Mouse (Mus musculus) liver, embryonic 14.5 days (tissue): Measurements from ENCODE around the gene Cracr2b. TPM values are rescaled to one million over a fixed set of nuclear protein-coding genes. Genes with fewer than 3 reads are reported as not detected.

Source experiments
- ATAC-seq: fragments of 200-750 bp; cut with Nextera tagmentation; 2 replicates; pipeline ENCODE4 v1.8.0; 2017; ENCODE audit warnings: moderate number of reproducible peaks, mild to moderate bottlenecking, moderate library complexity; ENCODE audit not compliant: insufficient read depth
- DNase-seq, 3 experiments: peaks; one replicate each; pipeline ENCODE4 v3.0.0-alpha.2; 2012 to 2013; ENCODE audit warnings: low read depth in 3 of 3, low spot score in 3 of 3
- H3K27ac ChIP-seq: fragments of 300-500 bp; sonication (generic); 2 replicates; pipeline ENCODE4 v1.5.1; 2014; ENCODE audit warnings: moderate library complexity, mild to moderate bottlenecking, control low read depth, inconsistent platforms
- H3K27me3 ChIP-seq: fragments of 300-500 bp; sonication (generic); 2 replicates; pipeline ENCODE4 v1.6.1; 2014; ENCODE audit warnings: mild to moderate bottlenecking, low read length, moderate library complexity; ENCODE audit not compliant: control insufficient read depth, insufficient read depth
- H3K36me3 ChIP-seq: fragments of 300-500 bp; sonication (generic); replicated peaks from 2 replicates; pipeline ENCODE4 v1.6.1; 2014; ENCODE audit warnings: low read depth; ENCODE audit not compliant: control insufficient read depth, insufficient read depth
- H3K4me1 ChIP-seq, 2 experiments: fragments of 200-500 bp in 1 of 2; fragments of 300-500 bp in 1 of 2; sonication (generic) in 1 of 2; replicated peaks; 2 replicates each; pipeline ENCODE4 v1.6.1; 2012 to 2014; ENCODE audit warnings: antibody characterized with exemption in 1 of 2, inconsistent platforms in 1 of 2, low read length in 1 of 2; ENCODE audit not compliant: control insufficient read depth in 2 of 2, insufficient read depth in 2 of 2
- H3K4me2 ChIP-seq: fragments of 300-500 bp; sonication (generic); 2 replicates; pipeline ENCODE4 v1.6.1; 2014; ENCODE audit warnings: low read depth, mild to moderate bottlenecking, control low read depth, moderate library complexity
- H3K4me3 ChIP-seq, 2 experiments: fragments of 200-500 bp in 1 of 2; fragments of 300-500 bp in 1 of 2; sonication (generic) in 1 of 2; 2 replicates each; pipeline ENCODE4 v1.5.1; 2012 to 2014; ENCODE audit warnings: low read depth in 2 of 2, low read length in 2 of 2, mild to moderate bottlenecking in 2 of 2, control low read depth in 1 of 2, inconsistent platforms in 1 of 2, moderate library complexity in 1 of 2; ENCODE audit not compliant: insufficient read depth in 1 of 2
- H3K9ac ChIP-seq: fragments of 300-500 bp; sonication (generic); replicated peaks from 2 replicates; pipeline ENCODE4 v1.6.1; 2014; ENCODE audit warnings: mild to moderate bottlenecking, control low read depth, moderate library complexity
- H3K9me3 ChIP-seq: fragments of 300-500 bp; sonication (generic); 2 replicates; pipeline ENCODE4 v1.6.1; 2016; ENCODE audit warnings: low read length, mixed read lengths; ENCODE audit not compliant: control insufficient read depth
- CTCF ChIP-seq: IDR thresholded peaks from 2 replicates; pipeline ENCODE4 v1.5.1; 2016; ENCODE audit warnings: antibody characterized with exemption, low read depth, control low read depth
- EP300 ChIP-seq: IDR thresholded peaks from 2 replicates; pipeline ENCODE4 v1.6.1; 2016; ENCODE audit warnings: antibody characterized with exemption, low read depth
- WGBS: fragments of 180-500 bp; shearing (Covaris S2); extraction: QIAGEN DNeasy Blood & Tissue Kit; methylation state at CpG from one replicate; pipeline ENCODE4 v1.1.7; 2014; ENCODE audit not compliant: insufficient replicate concordance; 5-methylcytosine and 5-hydroxymethylcytosine counted together
- polyA plus RNA-seq, 2 experiments: library from polyadenylated mRNA; depleted of rRNA in 1 of 2; stranded (reverse) in 1 of 2; unstranded in 1 of 2; fragments of >200 nt; fragmentation: Nextera tagmentation in 1 of 2; extraction: Ambion mirVana in 1 of 2; gene quantifications; 2 replicates each; pipeline versions ENCODE4 v1.2.1 to v1.2.3; 2012 to 2014

The Cracr2b gene
- polyA plus RNA-seq, 2 experiments = 0.89 to 2.6 TPM

GRCm38 (mm10) chr7:141454967-141455551 is 5.8 kb upstream of the Cracr2b start, which contains the start of gene Pnpla2:
TSS of gene Pnpla2 (plus strand) at chr7:141455198.
- Histone ChIP-seq H3K9ac (peak within 1 kb of the TSS; percentile 61), H3K9me3 (no peaks in the 10 kb centered on the region), H3K27me3 (no peaks in the 10 kb centered on the region; the same call in none of the 2 replicates), H3K27ac (peak within 1 kb of the TSS; percentile 54), H3K4me2 (peak within 1 kb of the TSS; percentile 85), H3K4me1 (peaks cover 7 to 19% of the 10 kb centered on the region in 2 experiments), H3K4me3 (peak within 1 kb of the TSS; percentile 69 to 88), H3K36me3 (peaks cover 21% of the 10 kb centered on the region)
- DNase-seq = peak; percentile 85 to 86 (median 85)
- TF ChIP-seq EP300 = no peak
- peak; percentile 28 for TF ChIP-seq CTCF
- under 1% methylated on average over 45 of the region's 45 CpGs for WGBS
- peak; percentile 88 for ATAC-seq

GRCm38 (mm10) chr7:141455610-141456314 is 5.1 kb upstream of the Cracr2b start:
- H3K27me3 ChIP-seq = peaks cover 7% of the 10 kb centered on the region
- TF ChIP-seq CTCF (no peak; the same call in 1 of the 2 replicates), EP300 (no peak)
- peak overlapping the region; percentile 85 for H3K4me2 ChIP-seq
- H3K36me3 ChIP-seq = peaks cover 14% of the 10 kb centered on the region
- peak overlapping the region; percentile 54 for H3K27ac ChIP-seq
- H3K4me3 ChIP-seq = peak overlapping the region; percentile 69 to 88
- H3K4me1 ChIP-seq = peaks cover 7 to 17% of the 10 kb centered on the region in 2 experiments
- H3K9ac ChIP-seq = peak overlapping the region; percentile 61
- no peaks in the 10 kb centered on the region for H3K9me3 ChIP-seq
- ATAC-seq = peak; percentile 28
- DNase-seq = peak in 1 of 3 experiments; percentile 66
- 2% methylated on average over 23 of the region's 23 CpGs for WGBS

GRCm38 (mm10) chr7:141456739-141457138 is 4.2 kb upstream of the Cracr2b start:
- 78% methylated on average over 6 of the region's 6 CpGs for WGBS
- Histone ChIP-seq H3K27ac (no peak overlapping the region), H3K36me3 (peaks cover 4% of the 10 kb centered on the region; the same call in 1 of the 2 replicates), H3K4me3 (no peak overlapping the region), H3K4me1 (peaks cover 7 to 16% of the 10 kb centered on the region in 2 experiments), H3K9ac (no peak overlapping the region), H3K27me3 (peaks cover 16% of the 10 kb centered on the region), H3K9me3 (no peaks in the 10 kb centered on the region), H3K4me2 (no peak overlapping the region)
- ATAC-seq (no peak), DNase-seq (no peak)
- TF ChIP-seq CTCF = no peak
- TF ChIP-seq EP300 = no peak

GRCm38 (mm10) chr7:141457236-141457635 is 3.7 kb upstream of the Cracr2b start:
- 86% methylated on average over 14 of the region's 14 CpGs for WGBS
- H3K36me3 ChIP-seq = peaks cover 1% of the 10 kb centered on the region; the same call in 1 of the 2 replicates
- no peak overlapping the region for H3K4me2 ChIP-seq
- H3K4me3 ChIP-seq = no peak overlapping the region
- H3K4me1 ChIP-seq = peaks cover 7 to 12% of the 10 kb centered on the region in 2 experiments
- H3K9ac ChIP-seq = no peak overlapping the region
- ATAC-seq (no peak), DNase-seq (no peak)
- peaks cover 21% of the 10 kb centered on the region for H3K27me3 ChIP-seq
- TF ChIP-seq CTCF = no peak
- TF ChIP-seq EP300 = no peak
- no peaks in the 10 kb centered on the region for H3K9me3 ChIP-seq
- no peak overlapping the region for H3K27ac ChIP-seq

- Histone ChIP-seq H3K36me3 (no peaks in the 10 kb centered on the region), H3K4me3 (no peak overlapping the region), H3K9me3 (no peaks in the 10 kb centered on the region), H3K9ac (no peak overlapping the region), H3K4me2 (no peak overlapping the region), H3K4me1 (peaks cover 7 to 12% of the 10 kb centered on the region in 2 experiments), H3K27me3 (peaks cover 30% of the 10 kb centered on the region), H3K27ac (no peak overlapping the region)
- TF ChIP-seq CTCF (peak; percentile 86), EP300 (no peak)
- ATAC-seq (no peak), DNase-seq (no peak)
- 75% methylated on average over 15 of the region's 15 CpGs for WGBS
These were observed 2.8 kb upstream of the Cracr2b start for GRCm38 (mm10) chr7:141457986-141458660.
